Mouse (Mus musculus): Measurements from ENCODE around the gene Pde3a.

GRCm38 (mm10) chr6:141322961-141323360 lies 73.9 kb downstream of the Pde3a start:
- TF ChIP-seq POLR2A (IDR thresholded peaks at IDR 0.05; ENCODE audit: insufficient read depth, low read length) (no peak), CTCF (IDR thresholded peaks at IDR 0.05; ENCODE audit: low read depth, low read length) (no peak)

Measured in ES-Bruce4 (cell line).